Mouse (Mus musculus): Measurements from ENCODE around the gene Rbfox2. TPM values are rescaled to one million over a fixed set of nuclear protein-coding genes. Genes with fewer than 3 reads are reported as not detected.
A peak's percentile ranks its signal among the peaks of the same experiment; 100 is the strongest.

The Rbfox2 gene
- polyA plus RNA-seq, 1 experiment from 2014 or later: 96.9 TPM

DNA sequence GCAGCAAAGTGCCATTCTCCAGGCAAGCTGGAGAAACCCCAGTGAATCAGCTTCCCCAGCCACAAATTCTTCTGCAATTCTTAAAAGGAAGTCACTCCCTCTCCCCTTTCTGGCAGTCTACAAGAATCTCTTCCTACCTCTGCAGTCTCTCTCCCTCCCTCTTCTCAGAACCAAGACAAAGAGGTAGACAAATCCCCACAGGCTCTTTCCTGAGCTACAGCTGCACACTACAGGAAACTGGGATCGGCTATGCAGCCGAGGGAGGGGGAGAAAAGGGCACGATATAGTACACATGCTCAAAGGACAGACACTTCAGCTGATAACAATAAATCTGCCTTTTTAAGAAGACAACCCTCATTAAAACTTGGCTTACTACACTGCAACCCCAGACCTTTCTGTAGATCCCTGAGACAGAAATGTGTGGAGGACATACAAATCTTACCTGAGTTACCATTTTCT lies 153.7 kb downstream of the Rbfox2 start:
- ATAC-seq (ENCODE audit: insufficient number of reproducible peaks, insufficient read depth, low FRiP score, low TSS enrichment): peak; percentile 57
- Histone ChIP-seq H3K27ac (peak overlapping the region; percentile 93), H3K4me1 (peaks cover 44% of the 10 kb centered on the region), H3K9ac (peak overlapping the region; percentile 65), H3K36me3 (no peaks in the 10 kb centered on the region), H3K9me3 (no peaks in the 10 kb centered on the region), H3K4me3 (peak overlapping the region; percentile 55), H3K4me2 (replicated peaks) (peak overlapping the region; percentile 66), H3K27me3 (no peaks in the 10 kb centered on the region)
- WGBS: 0% methylated on average over 3 of the region's 3 CpGs

DNA sequence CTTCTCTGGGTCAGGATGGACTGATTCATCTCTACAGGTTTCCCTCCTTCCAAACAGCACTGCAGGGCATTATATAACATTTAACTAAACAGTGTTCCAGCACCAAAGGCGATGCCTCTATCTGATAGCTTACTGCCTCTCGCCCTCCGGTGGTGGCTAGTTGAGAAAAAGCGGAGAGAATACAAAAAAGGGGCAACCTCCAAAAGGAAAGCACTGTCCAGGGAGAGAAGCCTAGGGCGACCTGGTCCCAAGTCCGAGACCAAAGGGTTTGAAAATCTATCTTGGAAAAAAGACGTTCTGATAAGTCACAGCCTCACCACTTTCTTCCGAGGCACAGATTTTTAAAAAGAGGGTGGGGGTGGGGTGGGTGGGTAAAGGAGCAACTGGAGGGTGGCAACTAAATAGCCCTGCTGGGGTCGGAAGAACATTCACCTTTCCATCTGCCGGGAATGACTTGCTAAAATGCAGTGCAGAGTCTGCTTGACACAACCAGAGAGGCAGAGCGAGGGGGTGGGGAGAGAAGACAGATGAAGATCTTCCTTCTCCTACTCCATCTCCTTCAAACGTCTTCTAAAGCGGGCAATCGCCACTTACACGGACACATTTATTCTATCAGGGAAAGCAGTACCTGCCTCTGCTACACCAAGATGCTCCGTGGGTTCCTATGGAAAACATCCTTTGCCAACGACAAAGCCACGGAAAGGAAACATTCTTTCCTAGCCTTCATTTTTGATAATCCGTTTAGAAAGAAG lies 154.3 kb downstream of the Rbfox2 start:
- peak overlapping the region; percentile 93 for H3K27ac ChIP-seq
- no peaks in the 10 kb centered on the region for H3K27me3 ChIP-seq
- no peaks in the 10 kb centered on the region for H3K36me3 ChIP-seq
- peak overlapping the region; percentile 65 for H3K9ac ChIP-seq
- peak overlapping the region; percentile 55 for H3K4me3 ChIP-seq
- no peaks in the 10 kb centered on the region for H3K9me3 ChIP-seq
- H3K4me1 ChIP-seq: peaks cover 44% of the 10 kb centered on the region
- no peak for ATAC-seq (ENCODE audit: insufficient number of reproducible peaks, insufficient read depth, low FRiP score, low TSS enrichment)
- H3K4me2 ChIP-seq (replicated peaks): peak overlapping the region; percentile 66
- under 1% methylated on average over 19 of the region's 19 CpGs for WGBS

DNA sequence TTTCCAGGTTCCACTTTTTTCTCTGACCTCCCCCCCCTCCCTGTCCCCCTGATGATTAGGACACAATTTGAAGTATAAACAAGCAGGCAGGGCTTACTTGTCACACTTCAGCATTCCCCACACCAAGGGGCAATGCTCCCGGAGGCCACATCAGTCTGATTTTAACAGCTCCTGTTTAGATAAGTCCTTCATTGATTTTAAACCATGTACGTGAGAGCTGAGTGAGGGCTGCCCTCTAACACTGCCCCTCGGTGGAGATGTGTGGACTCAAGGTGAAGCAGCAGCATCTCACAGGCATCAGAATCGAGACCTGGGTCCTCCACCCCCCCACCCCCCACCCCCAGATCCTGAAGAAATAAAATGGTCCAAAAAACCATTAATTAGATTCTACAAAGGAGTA lies 155.0 kb downstream of the Rbfox2 start:
- 8% methylated on average over 4 of the region's 4 CpGs for WGBS

DNA sequence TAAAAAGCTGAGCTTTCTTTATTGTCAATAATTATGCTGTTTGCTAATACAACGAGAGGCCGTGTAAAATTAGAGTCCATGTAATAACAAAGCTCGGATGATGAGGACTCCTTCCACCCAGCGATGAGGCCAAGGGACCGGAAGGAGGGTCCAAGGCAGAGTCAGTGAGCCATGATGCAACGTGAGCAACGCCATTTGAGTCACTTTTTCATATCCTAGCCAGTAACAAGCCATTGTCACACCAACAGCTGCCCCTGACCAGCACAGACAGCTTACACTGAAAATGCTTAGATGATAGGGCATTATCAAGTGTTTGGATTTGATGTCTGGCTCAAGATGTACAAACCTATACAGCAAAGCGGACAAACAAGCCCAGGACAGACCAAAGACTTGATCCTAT lies 155.6 kb downstream of the Rbfox2 start:
- 43% methylated on average over 8 of the region's 8 CpGs for WGBS
- no peak for ATAC-seq (ENCODE audit: insufficient number of reproducible peaks, insufficient read depth, low FRiP score, low TSS enrichment)
- H3K4me2 ChIP-seq (replicated peaks): peak overlapping the region; percentile 66
- peak overlapping the region; percentile 55 for H3K4me3 ChIP-seq
- no peaks in the 10 kb centered on the region for H3K9me3 ChIP-seq
- H3K27ac ChIP-seq: no peak overlapping the region; the same call in 1 of the 2 replicates
- H3K4me1 ChIP-seq: peaks cover 40% of the 10 kb centered on the region
- no peaks in the 10 kb centered on the region for H3K36me3 ChIP-seq
- H3K9ac ChIP-seq: peak overlapping the region; percentile 7; the same call in 1 of the 2 replicates
- H3K27me3 ChIP-seq: no peaks in the 10 kb centered on the region

More for the DNA sequence above, 155.0 kb downstream of the Rbfox2 start:
- H3K4me2 ChIP-seq (replicated peaks): peak overlapping the region; percentile 66
- H3K27ac ChIP-seq: no peak overlapping the region
- H3K9me3 ChIP-seq: no peaks in the 10 kb centered on the region
- H3K4me3 ChIP-seq: peak overlapping the region; percentile 55
- H3K4me1 ChIP-seq: peaks cover 44% of the 10 kb centered on the region
- peak overlapping the region; percentile 65 for H3K9ac ChIP-seq
- H3K36me3 ChIP-seq: no peaks in the 10 kb centered on the region
- H3K27me3 ChIP-seq: no peaks in the 10 kb centered on the region
- no peak for ATAC-seq (ENCODE audit: insufficient number of reproducible peaks, insufficient read depth, low FRiP score, low TSS enrichment)

DNA sequence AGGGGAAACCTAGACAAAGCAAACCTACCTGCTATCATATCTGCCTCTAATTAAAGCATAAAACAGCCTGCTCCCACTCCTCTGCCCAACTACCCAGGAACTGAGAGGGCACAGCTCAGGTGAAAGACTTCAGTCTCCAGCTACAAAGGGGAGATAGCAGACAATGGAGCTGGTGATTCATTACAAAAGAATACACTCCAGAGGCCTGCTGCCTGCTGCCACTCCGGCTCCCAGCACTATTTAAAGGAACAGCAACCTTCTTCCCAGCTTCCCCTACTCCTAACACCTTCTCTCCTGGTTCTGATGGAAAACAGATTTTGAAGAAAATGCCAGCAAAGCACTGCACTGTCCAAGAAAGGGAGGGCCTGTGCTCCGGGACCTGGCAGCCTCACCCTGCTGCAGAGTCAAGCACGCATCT lies 156.4 kb downstream of the Rbfox2 start:
- WGBS: 4% methylated on average over 3 of the region's 3 CpGs
- no peaks in the 10 kb centered on the region for H3K36me3 ChIP-seq
- H3K4me3 ChIP-seq: peak overlapping the region; percentile 55
- peaks cover 40% of the 10 kb centered on the region for H3K4me1 ChIP-seq
- peak overlapping the region; percentile 66 for H3K4me2 ChIP-seq (replicated peaks)
- no peaks in the 10 kb centered on the region for H3K9me3 ChIP-seq
- peak overlapping the region; percentile 47; the same call in 1 of the 2 replicates for H3K9ac ChIP-seq
- ATAC-seq (ENCODE audit: insufficient number of reproducible peaks, insufficient read depth, low FRiP score, low TSS enrichment): no peak
- no peaks in the 10 kb centered on the region for H3K27me3 ChIP-seq
- H3K27ac ChIP-seq: peak overlapping the region; percentile 93

DNA sequence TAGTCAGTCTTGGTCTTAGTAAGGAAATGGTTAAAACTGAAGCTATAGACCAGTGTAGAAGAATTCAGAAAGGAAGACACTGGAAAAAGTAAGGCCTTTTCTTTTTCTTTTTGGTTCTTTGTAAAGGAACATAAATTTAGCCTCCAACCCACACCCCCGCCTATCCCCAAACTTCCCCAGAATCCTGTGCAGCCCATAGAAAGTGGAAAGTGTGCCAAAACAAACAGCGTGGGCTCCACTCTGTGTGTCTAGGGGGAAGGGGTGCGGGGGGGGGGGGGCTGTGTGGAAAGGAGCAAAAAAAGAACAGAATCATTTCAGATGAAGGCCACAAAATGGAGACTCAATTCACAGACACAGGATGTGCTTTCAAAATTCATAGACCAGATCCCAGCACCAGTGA lies 156.8 kb downstream of the Rbfox2 start:
- Histone ChIP-seq H3K27me3 (no peaks in the 10 kb centered on the region), H3K4me1 (peaks cover 40% of the 10 kb centered on the region), H3K4me3 (peak overlapping the region; percentile 55), H3K4me2 (replicated peaks) (peak overlapping the region; percentile 66), H3K36me3 (no peaks in the 10 kb centered on the region), H3K9ac (peak overlapping the region; percentile 47; the same call in 1 of the 2 replicates), H3K27ac (peak overlapping the region; percentile 93), H3K9me3 (no peaks in the 10 kb centered on the region)
- no peak for ATAC-seq (ENCODE audit: insufficient number of reproducible peaks, insufficient read depth, low FRiP score, low TSS enrichment)
- WGBS: 28% methylated on average over 3 of the region's 3 CpGs

DNA sequence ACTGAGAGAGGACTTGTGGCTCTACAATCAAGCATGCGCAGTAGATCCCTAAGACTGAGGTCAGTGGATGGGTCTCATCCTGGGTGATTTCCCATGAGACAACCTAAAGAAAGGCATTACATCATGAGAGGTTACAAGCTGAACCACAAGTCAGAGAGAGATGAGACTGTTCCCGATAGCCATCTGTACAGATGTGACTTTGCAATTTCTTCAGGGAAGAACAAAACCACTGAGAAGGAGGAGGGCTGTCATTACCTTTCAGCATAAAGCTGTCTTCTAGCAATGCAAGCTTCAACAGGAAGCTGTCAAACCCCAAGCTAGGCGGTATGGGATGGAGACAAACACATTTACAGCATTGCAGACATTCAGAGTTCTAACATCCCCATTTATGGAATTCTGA lies 157.3 kb downstream of the Rbfox2 start:
- Histone ChIP-seq H3K36me3 (no peaks in the 10 kb centered on the region), H3K4me3 (no peak overlapping the region; the same call in 1 of the 2 replicates), H3K9me3 (no peaks in the 10 kb centered on the region), H3K4me2 (replicated peaks) (peak overlapping the region; percentile 66), H3K27ac (peak overlapping the region; percentile 93), H3K27me3 (no peaks in the 10 kb centered on the region), H3K4me1 (peaks cover 40% of the 10 kb centered on the region), H3K9ac (no peak overlapping the region)
- no peak for ATAC-seq (ENCODE audit: insufficient number of reproducible peaks, insufficient read depth, low FRiP score, low TSS enrichment)
- WGBS: 76% methylated on average over 3 of the region's 3 CpGs

DNA sequence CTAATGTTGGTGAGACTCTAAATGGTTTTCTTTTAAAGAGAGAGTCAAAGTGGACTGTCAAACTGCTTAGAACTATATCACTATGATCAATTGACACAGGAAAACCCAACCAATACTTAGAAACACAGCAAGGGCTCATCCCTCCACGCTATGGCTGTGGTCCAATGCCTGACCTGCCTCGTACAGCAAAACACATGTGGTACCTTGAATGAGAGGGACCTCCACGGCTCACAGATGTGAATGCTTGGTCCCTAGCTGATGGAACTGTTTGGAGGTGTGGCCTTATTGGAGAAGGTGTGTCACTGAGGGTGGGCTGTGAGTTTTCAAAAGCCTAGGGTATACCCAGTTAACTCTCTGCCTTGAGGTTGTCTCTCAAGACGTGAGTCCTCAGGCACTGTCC lies 159.9 kb downstream of the Rbfox2 start:
- Histone ChIP-seq H3K9me3 (no peaks in the 10 kb centered on the region), H3K36me3 (no peaks in the 10 kb centered on the region), H3K4me1 (peaks cover 34% of the 10 kb centered on the region), H3K27me3 (no peaks in the 10 kb centered on the region), H3K4me2 (replicated peaks) (no peak overlapping the region), H3K4me3 (no peak overlapping the region), H3K9ac (no peak overlapping the region), H3K27ac (no peak overlapping the region)
- ATAC-seq (ENCODE audit: insufficient number of reproducible peaks, insufficient read depth, low FRiP score, low TSS enrichment): no peak
- 77% methylated on average over 4 of the region's 4 CpGs for WGBS

DNA sequence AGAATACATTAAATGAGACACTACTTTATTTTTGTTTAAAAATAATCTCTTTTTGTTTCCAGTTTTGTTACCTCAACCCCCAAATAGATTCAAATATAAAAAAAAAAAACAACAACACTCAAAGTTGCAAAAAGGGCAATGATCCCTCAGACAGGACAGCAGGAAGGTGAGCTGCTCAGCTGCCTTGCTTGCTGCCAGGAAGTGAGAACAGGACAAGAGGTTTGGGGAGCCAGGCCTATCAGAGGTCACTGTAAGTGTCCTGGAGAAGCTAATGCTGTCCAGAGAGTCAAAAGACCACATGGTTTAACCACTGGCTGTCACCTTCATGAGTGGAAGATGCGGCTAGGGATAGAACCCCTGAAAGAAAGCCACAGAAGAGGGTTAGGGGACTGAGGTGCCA lies 161.8 kb downstream of the Rbfox2 start:
- Histone ChIP-seq H3K36me3 (no peaks in the 10 kb centered on the region; the same call in 1 of the 2 replicates), H3K9me3 (no peaks in the 10 kb centered on the region), H3K9ac (no peak overlapping the region), H3K4me1 (peaks cover 17% of the 10 kb centered on the region), H3K4me3 (no peak overlapping the region), H3K27me3 (no peaks in the 10 kb centered on the region), H3K27ac (no peak overlapping the region), H3K4me2 (replicated peaks) (no peak overlapping the region)
- WGBS: 86% methylated on average over 1 of the region's 1 CpGs
- ATAC-seq (ENCODE audit: insufficient number of reproducible peaks, insufficient read depth, low FRiP score, low TSS enrichment): no peak

DNA sequence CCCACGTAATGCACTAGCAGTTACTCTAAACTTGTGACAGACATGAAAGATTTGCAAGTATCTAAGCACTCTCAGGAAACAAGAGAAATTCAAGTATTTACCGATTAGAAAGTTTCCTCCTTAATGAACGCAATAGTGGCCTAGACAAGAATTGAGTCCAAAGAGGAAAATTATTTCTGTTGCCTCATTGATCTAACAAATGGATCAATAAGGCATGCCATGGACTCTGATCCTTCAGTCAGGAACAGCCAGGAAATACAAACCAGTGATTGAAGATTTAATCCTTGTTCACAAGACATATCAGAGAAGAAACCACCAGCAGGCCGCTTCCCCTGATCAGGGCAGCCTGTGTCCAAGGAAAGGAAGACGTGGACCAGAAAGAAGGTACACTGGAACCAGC lies 164.0 kb downstream of the Rbfox2 start:
- H3K4me1 ChIP-seq: peaks cover 9% of the 10 kb centered on the region; the same call in 1 of the 2 replicates
- H3K36me3 ChIP-seq: no peaks in the 10 kb centered on the region; the same call in 1 of the 2 replicates
- H3K4me3 ChIP-seq: no peak overlapping the region
- no peak overlapping the region; the same call in 1 of the 2 replicates for H3K9ac ChIP-seq
- no peaks in the 10 kb centered on the region for H3K9me3 ChIP-seq
- no peaks in the 10 kb centered on the region for H3K27me3 ChIP-seq
- 92% methylated on average over 5 of the region's 5 CpGs for WGBS
- no peak for ATAC-seq (ENCODE audit: insufficient number of reproducible peaks, insufficient read depth, low FRiP score, low TSS enrichment)
- no peak overlapping the region for H3K4me2 ChIP-seq (replicated peaks)
- H3K27ac ChIP-seq: no peak overlapping the region

DNA sequence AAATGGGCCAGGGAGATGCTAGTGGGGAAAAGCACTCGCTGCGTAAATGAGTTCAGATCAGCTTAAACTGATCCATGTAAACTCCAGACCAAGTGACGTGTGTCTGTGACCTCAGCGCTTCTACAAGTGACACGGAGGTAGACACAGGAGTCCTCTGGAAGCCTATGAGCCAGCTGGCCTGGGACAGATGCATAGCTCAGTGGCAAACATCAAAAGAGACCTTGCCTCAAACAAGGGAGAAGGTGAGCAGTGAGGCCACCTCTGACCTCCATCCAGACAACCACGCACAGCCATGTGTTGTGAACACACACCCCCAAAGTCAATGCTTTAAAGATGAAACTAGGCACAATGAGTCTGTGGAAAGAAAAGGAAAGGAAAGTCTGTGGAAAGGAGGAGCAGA lies 164.5 kb downstream of the Rbfox2 start:
- 67% methylated on average over 6 of the region's 6 CpGs for WGBS
- Histone ChIP-seq H3K9me3 (no peaks in the 10 kb centered on the region), H3K4me2 (replicated peaks) (no peak overlapping the region), H3K4me3 (no peak overlapping the region), H3K27me3 (no peaks in the 10 kb centered on the region), H3K27ac (no peak overlapping the region), H3K4me1 (peaks cover 9% of the 10 kb centered on the region; the same call in 1 of the 2 replicates), H3K36me3 (no peaks in the 10 kb centered on the region; the same call in 1 of the 2 replicates), H3K9ac (no peak overlapping the region; the same call in 1 of the 2 replicates)
- no peak for ATAC-seq (ENCODE audit: insufficient number of reproducible peaks, insufficient read depth, low FRiP score, low TSS enrichment)

DNA sequence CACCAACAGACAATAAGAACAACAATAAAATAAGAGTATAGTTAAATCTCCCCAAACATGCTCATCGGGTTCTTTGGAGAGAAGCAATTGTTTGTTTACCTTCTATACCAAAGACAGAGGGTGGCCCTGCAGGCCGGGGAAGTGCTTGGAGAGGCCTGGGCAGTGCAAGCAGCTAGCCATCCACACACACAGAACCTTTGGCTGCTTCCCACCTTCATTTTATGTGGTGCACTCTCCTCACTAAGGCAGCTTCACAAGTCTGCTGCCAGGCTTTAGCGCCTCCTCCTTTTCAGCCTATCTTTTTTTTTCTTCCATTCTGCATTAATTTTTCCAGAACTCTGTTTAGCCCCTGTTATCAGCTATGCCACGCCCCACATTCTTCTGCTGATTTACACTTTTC lies 165.1 kb downstream of the Rbfox2 start:
- peaks cover 5% of the 10 kb centered on the region; the same call in 1 of the 2 replicates for H3K4me1 ChIP-seq
- H3K9ac ChIP-seq: no peak overlapping the region
- H3K4me3 ChIP-seq: no peak overlapping the region
- 71% methylated on average over 4 of the region's 4 CpGs for WGBS
- no peaks in the 10 kb centered on the region for H3K9me3 ChIP-seq
- no peaks in the 10 kb centered on the region for H3K27me3 ChIP-seq
- no peaks in the 10 kb centered on the region; the same call in 1 of the 2 replicates for H3K36me3 ChIP-seq
- H3K27ac ChIP-seq: no peak overlapping the region
- ATAC-seq (ENCODE audit: insufficient number of reproducible peaks, insufficient read depth, low FRiP score, low TSS enrichment): no peak
- H3K4me2 ChIP-seq (replicated peaks): no peak overlapping the region

Measured in embryonic facial prominence, embryonic 12.5 days (tissue).